Mouse (Mus musculus): ENCODE data around the gene Acsl1. TPM values are rescaled to one million over a fixed set of nuclear protein-coding genes. Genes with fewer than 3 reads are reported as not detected.
A peak's percentile ranks its signal among the peaks of the same experiment; 100 is the strongest.

Gene Acsl1
- 6.2 and 6.7 TPM in 2 replicates for polyA plus RNA-seq (2014; fragmentation: Nextera tagmentation; extraction: Ambion mirVana)

DNA sequence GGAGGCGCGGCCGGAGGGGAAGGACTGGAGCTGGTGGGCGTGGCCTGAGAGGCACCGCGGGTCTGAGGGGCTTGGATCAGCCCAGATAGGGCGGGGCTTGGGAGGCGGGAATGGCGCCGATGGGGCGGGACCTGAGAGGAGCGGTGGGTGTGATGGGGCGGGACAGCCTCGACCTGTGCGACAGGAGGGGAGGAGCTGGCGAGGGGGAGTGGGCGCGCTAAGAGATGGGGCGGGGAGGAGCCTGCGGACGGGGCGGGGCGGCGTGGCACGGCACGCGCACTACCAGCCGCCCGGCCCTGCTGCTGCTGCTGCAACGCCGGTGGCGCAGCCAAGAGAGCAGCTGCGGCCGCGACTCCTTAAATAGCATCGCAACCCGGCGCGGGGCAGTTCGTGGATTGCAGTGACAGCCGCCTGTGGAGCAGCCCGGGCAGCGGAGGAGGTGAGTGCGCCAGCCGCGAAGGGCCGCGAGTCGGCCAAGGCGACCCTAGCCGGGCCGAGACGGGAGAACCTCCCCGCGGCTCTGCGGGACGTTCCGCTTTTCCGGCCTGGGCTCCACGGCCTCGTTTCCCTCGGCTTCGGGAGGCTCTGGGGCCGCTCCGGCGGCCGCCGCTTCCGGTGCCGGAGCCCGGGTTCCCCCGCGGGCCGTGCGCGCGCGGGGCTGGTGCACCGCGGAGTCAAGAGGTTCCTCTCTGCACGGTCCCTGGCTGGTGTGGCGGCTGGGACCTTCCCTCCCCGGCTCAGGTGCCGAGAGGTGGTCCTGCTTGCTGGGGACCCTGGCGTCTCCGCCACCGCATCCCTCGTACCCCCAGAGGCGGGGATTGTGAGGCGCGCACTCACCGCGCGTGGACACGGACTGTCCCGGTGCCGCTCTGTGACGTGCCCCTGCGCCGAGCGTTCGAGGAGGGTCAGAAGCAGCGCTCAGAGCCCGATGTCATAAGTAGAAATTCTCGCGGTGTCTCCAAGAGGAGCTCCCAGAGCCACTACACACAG is at the start of gene Acsl1:
Gene Acsl1 (plus strand): TSS at position 246 of the 990 bp plus-strand sequence.
- Histone ChIP-seq H3K36me3 (ENCODE audit: control insufficient read depth, insufficient read depth, low read length) (no peaks in the 10 kb centered on the region), H3K4me2 (ENCODE audit: low read depth, low read length, severe bottlenecking) (peak within 1 kb of the TSS; percentile 86), H3K9ac (ENCODE audit: low read length) (peak within 1 kb of the TSS; percentile 67), H3K27me3 (ENCODE audit: control insufficient read depth, insufficient read depth, low read length) (no peaks in the 10 kb centered on the region; the same call in 1 of the 2 replicates), H3K9me3 (ENCODE audit: control insufficient read depth, low read length) (no peaks in the 10 kb centered on the region), H3K27ac (ENCODE audit: low read depth, low read length) (no peak within 1 kb of the TSS), H3K4me3 (ENCODE audit: low read depth, low read length) (peak within 1 kb of the TSS; percentile 78), H3K4me1 (replicated peaks; ENCODE audit: control insufficient read depth, insufficient read depth, low read length) (no peaks in the 10 kb centered on the region; the same call in 1 of the 2 replicates)
- DNase-seq (ENCODE audit: low spot score), result peak; percentile 99
- ATAC-seq (replicated peaks; ENCODE audit: low FRiP score), result peak; percentile 96
- WGBS, result under 1% methylated on average over 94 of the region's 106 CpGs

DNA sequence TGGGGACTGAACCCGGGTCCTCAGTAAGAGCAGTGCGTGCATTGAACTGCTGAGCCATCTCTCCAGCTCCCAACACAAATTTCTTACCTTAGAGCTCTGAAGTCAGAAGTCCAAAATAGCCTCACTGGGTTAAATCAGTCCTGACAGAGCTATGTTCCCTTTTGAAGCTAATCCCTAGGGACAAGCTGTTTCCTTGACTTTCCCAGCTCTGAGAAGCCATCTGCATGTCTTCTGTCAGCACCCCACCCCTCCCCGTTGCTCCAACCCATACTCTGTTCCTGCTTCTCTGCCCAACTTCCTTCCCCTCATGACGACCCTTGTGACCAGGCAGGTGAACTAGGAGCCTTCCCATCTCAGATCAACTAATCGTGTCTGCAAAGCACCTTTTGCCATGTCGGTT is 49.3 kb upstream of the Acsl1 start:
- Histone ChIP-seq H3K4me3 (ENCODE audit: low read depth, low read length) (no peak overlapping the region), H3K27me3 (ENCODE audit: control insufficient read depth, insufficient read depth, low read length) (no peaks in the 10 kb centered on the region), H3K36me3 (ENCODE audit: control insufficient read depth, insufficient read depth, low read length) (no peaks in the 10 kb centered on the region), H3K9me3 (ENCODE audit: control insufficient read depth, low read length) (no peaks in the 10 kb centered on the region), H3K4me2 (ENCODE audit: low read depth, low read length, severe bottlenecking) (no peak overlapping the region), H3K9ac (ENCODE audit: low read length) (no peak overlapping the region), H3K4me1 (replicated peaks; ENCODE audit: control insufficient read depth, insufficient read depth, low read length) (no peaks in the 10 kb centered on the region), H3K27ac (ENCODE audit: low read depth, low read length) (no peak overlapping the region)
- whole genome bisulfite sequencing, result 84% methylated on average over 6 of the region's 6 CpGs
- no peak for DNase-seq (ENCODE audit: low spot score)
- ATAC-seq (replicated peaks; ENCODE audit: low FRiP score), result no peak

DNA sequence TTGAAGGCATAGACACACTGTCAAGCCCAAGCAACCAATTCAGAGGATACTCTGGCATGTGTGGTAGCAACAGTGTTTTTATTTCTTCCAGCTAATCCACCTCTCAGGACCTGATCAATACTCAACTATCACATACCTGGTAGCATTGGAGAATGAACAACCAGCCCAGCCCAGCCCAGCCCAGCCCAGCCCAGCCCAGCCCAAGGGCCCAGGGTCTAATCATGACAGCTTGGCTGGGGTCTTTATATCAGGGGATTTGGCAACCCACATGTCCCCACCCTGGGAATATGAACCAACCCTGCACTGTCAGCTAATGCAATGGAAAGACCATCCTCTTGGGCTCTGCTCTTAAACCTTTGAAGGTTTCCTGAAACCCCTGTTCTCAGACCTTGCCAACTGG is 42.9 kb upstream of the Acsl1 start:
- no peak for DNase-seq (ENCODE audit: low spot score)
- no peak overlapping the region for H3K27ac ChIP-seq (ENCODE audit: low read depth, low read length)

DNA sequence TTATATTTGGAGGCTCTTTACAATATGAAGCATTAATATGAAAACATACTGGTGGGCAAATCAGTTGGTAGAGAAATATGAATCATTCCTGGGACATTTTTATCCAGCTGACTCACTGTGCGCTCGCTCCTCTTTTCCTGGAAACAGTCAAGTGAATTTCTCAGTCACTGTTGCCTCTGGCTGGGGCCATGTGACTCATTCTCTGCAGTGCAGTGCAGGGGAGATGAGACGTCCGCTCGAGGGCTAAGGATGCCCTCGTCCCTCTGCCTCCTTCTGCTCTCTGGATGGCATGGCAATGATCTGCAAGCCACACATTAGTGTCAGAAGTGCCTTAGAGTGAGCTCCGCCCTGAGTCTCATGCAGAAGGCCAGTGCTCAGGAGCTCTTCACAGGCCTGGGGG is 41.0 kb upstream of the Acsl1 start:
- Histone ChIP-seq H3K4me3 (ENCODE audit: low read depth, low read length) (no peak overlapping the region), H3K27me3 (ENCODE audit: control insufficient read depth, insufficient read depth, low read length) (no peaks in the 10 kb centered on the region), H3K9me3 (ENCODE audit: control insufficient read depth, low read length) (no peaks in the 10 kb centered on the region), H3K4me1 (replicated peaks; ENCODE audit: control insufficient read depth, insufficient read depth, low read length) (no peaks in the 10 kb centered on the region), H3K27ac (ENCODE audit: low read depth, low read length) (no peak overlapping the region), H3K9ac (ENCODE audit: low read length) (no peak overlapping the region), H3K4me2 (ENCODE audit: low read depth, low read length, severe bottlenecking) (no peak overlapping the region), H3K36me3 (ENCODE audit: control insufficient read depth, insufficient read depth, low read length) (no peaks in the 10 kb centered on the region)
- ATAC-seq (replicated peaks; ENCODE audit: low FRiP score) (no peak), DNase-seq (ENCODE audit: low spot score) (no peak)
- 73% methylated on average over 7 of the region's 7 CpGs for WGBS

More for the DNA sequence above, 42.9 kb upstream of the Acsl1 start:
- Histone ChIP-seq H3K9ac (ENCODE audit: low read length) (no peak overlapping the region), H3K9me3 (ENCODE audit: control insufficient read depth, low read length) (no peaks in the 10 kb centered on the region), H3K4me2 (ENCODE audit: low read depth, low read length, severe bottlenecking) (no peak overlapping the region), H3K36me3 (ENCODE audit: control insufficient read depth, insufficient read depth, low read length) (no peaks in the 10 kb centered on the region), H3K4me3 (ENCODE audit: low read depth, low read length) (no peak overlapping the region), H3K4me1 (replicated peaks; ENCODE audit: control insufficient read depth, insufficient read depth, low read length) (no peaks in the 10 kb centered on the region), H3K27me3 (ENCODE audit: control insufficient read depth, insufficient read depth, low read length) (no peaks in the 10 kb centered on the region)
- no peak for ATAC-seq (replicated peaks; ENCODE audit: low FRiP score)

DNA sequence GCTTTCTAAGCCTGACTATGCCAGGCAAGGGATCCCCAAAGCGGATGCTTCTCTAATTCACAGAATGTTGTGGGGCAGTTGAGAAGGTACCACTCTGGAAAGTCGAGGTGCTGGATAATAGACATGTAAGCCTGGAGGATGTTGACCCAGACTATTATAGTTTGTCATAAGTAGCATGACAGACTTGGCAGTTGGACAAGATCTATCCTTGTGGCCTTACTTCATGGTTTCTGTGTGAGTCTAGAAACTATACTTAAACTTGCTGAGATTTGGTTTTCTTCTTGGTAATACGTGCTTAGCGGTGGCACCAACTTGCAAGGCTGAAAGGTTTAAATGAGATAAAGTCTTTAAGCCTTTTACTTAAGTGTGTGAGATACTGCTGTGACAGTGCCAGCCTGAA is 38.9 kb upstream of the Acsl1 start:
- no peak overlapping the region for H3K9ac ChIP-seq (ENCODE audit: low read length)
- DNase-seq (ENCODE audit: low spot score) (no peak), ATAC-seq (replicated peaks; ENCODE audit: low FRiP score) (no peak)
- no peaks in the 10 kb centered on the region for H3K9me3 ChIP-seq (ENCODE audit: control insufficient read depth, low read length)
- no peak overlapping the region for H3K4me2 ChIP-seq (ENCODE audit: low read depth, low read length, severe bottlenecking)
- 90% methylated on average over 4 of the region's 4 CpGs for WGBS
- H3K36me3 ChIP-seq (ENCODE audit: control insufficient read depth, insufficient read depth, low read length), result no peaks in the 10 kb centered on the region
- no peak overlapping the region for H3K4me3 ChIP-seq (ENCODE audit: low read depth, low read length)
- H3K27ac ChIP-seq (ENCODE audit: low read depth, low read length), result no peak overlapping the region
- no peaks in the 10 kb centered on the region for H3K4me1 ChIP-seq (replicated peaks; ENCODE audit: control insufficient read depth, insufficient read depth, low read length)
- H3K27me3 ChIP-seq (ENCODE audit: control insufficient read depth, insufficient read depth, low read length), result no peaks in the 10 kb centered on the region

DNA sequence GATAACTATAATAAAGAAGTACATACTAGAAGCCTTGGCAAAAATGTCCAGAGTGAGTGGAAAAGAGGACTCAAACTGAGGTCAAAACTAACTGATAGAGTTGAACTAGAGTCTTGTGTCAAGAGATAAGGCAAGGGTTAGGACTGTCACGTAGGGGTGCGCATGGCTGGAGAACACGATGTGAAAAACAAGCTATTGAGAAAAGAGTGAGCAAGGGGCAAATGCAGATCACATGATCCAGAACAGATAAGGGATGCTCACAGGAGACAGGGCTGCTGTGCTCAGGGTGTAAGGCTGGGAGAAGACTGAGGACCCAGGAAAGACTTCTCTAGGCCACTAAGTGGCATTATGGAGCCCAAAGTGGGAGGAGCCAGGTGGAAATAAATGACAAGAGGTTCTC is 38.3 kb upstream of the Acsl1 start:
- H3K9me3 ChIP-seq (ENCODE audit: control insufficient read depth, low read length), result no peaks in the 10 kb centered on the region
- no peaks in the 10 kb centered on the region for H3K27me3 ChIP-seq (ENCODE audit: control insufficient read depth, insufficient read depth, low read length)
- DNase-seq (ENCODE audit: low spot score) (no peak), ATAC-seq (replicated peaks; ENCODE audit: low FRiP score) (no peak)
- H3K36me3 ChIP-seq (ENCODE audit: control insufficient read depth, insufficient read depth, low read length), result no peaks in the 10 kb centered on the region
- 93% methylated on average over 3 of the region's 3 CpGs for WGBS
- no peak overlapping the region for H3K9ac ChIP-seq (ENCODE audit: low read length)
- H3K4me3 ChIP-seq (ENCODE audit: low read depth, low read length), result no peak overlapping the region
- H3K4me2 ChIP-seq (ENCODE audit: low read depth, low read length, severe bottlenecking), result no peak overlapping the region
- no peak overlapping the region for H3K27ac ChIP-seq (ENCODE audit: low read depth, low read length)
- no peaks in the 10 kb centered on the region for H3K4me1 ChIP-seq (replicated peaks; ENCODE audit: control insufficient read depth, insufficient read depth, low read length)

DNA sequence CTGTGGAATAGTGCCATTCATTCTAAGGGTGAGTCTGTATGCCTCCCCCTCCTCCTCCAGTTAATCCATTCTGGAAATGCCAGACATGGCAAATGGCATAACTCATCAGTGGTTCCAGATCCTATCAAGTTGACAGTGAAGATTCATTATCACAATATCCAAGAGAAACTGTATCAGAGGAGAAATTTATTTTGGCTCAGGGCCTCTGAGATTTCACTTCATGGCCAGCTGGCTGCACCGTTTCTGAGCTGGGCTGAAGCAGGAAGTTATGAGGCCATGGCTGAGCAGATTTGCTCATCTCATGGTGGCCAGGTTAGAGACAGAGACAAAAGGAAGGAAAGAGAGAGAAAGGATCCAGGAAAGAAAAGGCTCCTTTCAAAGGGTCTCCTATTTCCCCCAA is 37.2 kb upstream of the Acsl1 start:
- ATAC-seq (replicated peaks; ENCODE audit: low FRiP score) (no peak), DNase-seq (ENCODE audit: low spot score) (no peak)
- Histone ChIP-seq H3K4me3 (ENCODE audit: low read depth, low read length) (no peak overlapping the region), H3K9ac (ENCODE audit: low read length) (no peak overlapping the region), H3K9me3 (ENCODE audit: control insufficient read depth, low read length) (no peaks in the 10 kb centered on the region), H3K27me3 (ENCODE audit: control insufficient read depth, insufficient read depth, low read length) (no peaks in the 10 kb centered on the region), H3K27ac (ENCODE audit: low read depth, low read length) (no peak overlapping the region), H3K4me2 (ENCODE audit: low read depth, low read length, severe bottlenecking) (no peak overlapping the region), H3K4me1 (replicated peaks; ENCODE audit: control insufficient read depth, insufficient read depth, low read length) (no peaks in the 10 kb centered on the region), H3K36me3 (ENCODE audit: control insufficient read depth, insufficient read depth, low read length) (no peaks in the 10 kb centered on the region)
- 88% methylated on average over 1 of the region's 1 CpGs for WGBS

DNA sequence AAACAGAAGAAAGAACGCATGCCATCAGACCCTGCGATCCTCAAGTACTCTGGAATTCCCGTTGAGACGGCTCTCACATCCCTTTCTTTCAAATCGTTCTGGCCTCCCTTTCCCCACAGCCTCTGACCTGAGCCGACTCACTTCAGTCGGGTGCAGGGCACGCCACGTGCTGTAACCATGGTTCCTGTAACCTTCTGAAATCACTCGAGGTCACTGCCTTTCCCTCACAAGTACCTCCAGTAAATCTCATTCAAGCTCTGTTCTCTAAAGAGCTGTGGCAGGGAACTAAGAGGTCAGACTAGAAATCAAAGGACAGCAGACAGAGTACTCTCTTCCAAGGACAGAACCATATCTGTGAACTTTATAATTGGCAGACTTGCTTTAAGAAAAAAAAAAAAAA is 32.3 kb upstream of the Acsl1 start:
- Histone ChIP-seq H3K27ac (ENCODE audit: low read depth, low read length) (no peak overlapping the region), H3K4me3 (ENCODE audit: low read depth, low read length) (no peak overlapping the region), H3K4me2 (ENCODE audit: low read depth, low read length, severe bottlenecking) (no peak overlapping the region), H3K9ac (ENCODE audit: low read length) (no peak overlapping the region), H3K4me1 (replicated peaks; ENCODE audit: control insufficient read depth, insufficient read depth, low read length) (no peaks in the 10 kb centered on the region), H3K9me3 (ENCODE audit: control insufficient read depth, low read length) (no peaks in the 10 kb centered on the region), H3K36me3 (ENCODE audit: control insufficient read depth, insufficient read depth, low read length) (no peaks in the 10 kb centered on the region), H3K27me3 (ENCODE audit: control insufficient read depth, insufficient read depth, low read length) (no peaks in the 10 kb centered on the region)
- WGBS, result 78% methylated on average over 10 of the region's 10 CpGs
- ATAC-seq (replicated peaks; ENCODE audit: low FRiP score) (no peak), DNase-seq (ENCODE audit: low spot score) (no peak)

All from forebrain, embryonic 11.5 days (tissue).